Mouse (Mus musculus) embryonic facial prominence, embryonic 13.5 days (tissue): Measurements from ENCODE around the gene Zfp93. TPM values are rescaled to one million over a fixed set of nuclear protein-coding genes. Genes with fewer than 3 reads are reported as not detected.

Experiments
- ATAC-seq: fragments of 200-750 bp; cut with Nextera tagmentation; 2 replicates; pipeline ENCODE4 v1.8.0; 2017; ENCODE audit warnings: low read depth; ENCODE audit not compliant: insufficient number of reproducible peaks, insufficient read depth, low FRiP score, low TSS enrichment
- H3K27ac ChIP-seq: fragments of 300-500 bp; sonication (generic); 2 replicates; pipeline ENCODE4 v1.5.1; 2015; ENCODE audit warnings: moderate library complexity, mild to moderate bottlenecking, inconsistent platforms
- H3K27me3 ChIP-seq: fragments of 300-500 bp; sonication (generic); 2 replicates; pipeline ENCODE4 v1.6.1; 2015; ENCODE audit warnings: mild to moderate bottlenecking, inconsistent platforms
- H3K36me3 ChIP-seq: fragments of 300-500 bp; sonication (generic); 2 replicates; pipeline ENCODE4 v1.6.1; 2015; ENCODE audit warnings: mild to moderate bottlenecking, inconsistent platforms
- H3K4me1 ChIP-seq: fragments of 300-500 bp; sonication (generic); 2 replicates; pipeline ENCODE4 v1.6.1; 2015; ENCODE audit warnings: inconsistent platforms
- H3K4me2 ChIP-seq: fragments of 300-500 bp; sonication (generic); 2 replicates; pipeline ENCODE4 v1.6.1; 2015; ENCODE audit warnings: moderate library complexity, mild to moderate bottlenecking, inconsistent platforms
- H3K4me3 ChIP-seq: fragments of 300-500 bp; sonication (generic); 2 replicates; pipeline ENCODE4 v1.5.1; 2015; ENCODE audit warnings: mild to moderate bottlenecking, inconsistent platforms
- H3K9ac ChIP-seq: fragments of 300-500 bp; sonication (generic); 2 replicates; pipeline ENCODE4 v1.6.1; 2015; ENCODE audit warnings: mild to moderate bottlenecking, inconsistent platforms
- H3K9me3 ChIP-seq: fragments of 300-500 bp; sonication (generic); 2 replicates; pipeline ENCODE4 v1.6.1; 2016; ENCODE audit warnings: inconsistent platforms
- WGBS: fragments of 180-500 bp; shearing (Covaris S2); methylation state at CpG from one replicate; pipeline ENCODE4 v1.1.7; 2015; ENCODE audit warnings: mixed read lengths; 5-methylcytosine and 5-hydroxymethylcytosine counted together
- polyA plus RNA-seq: library from polyadenylated mRNA; unstranded; fragments of >200 nt; fragmentation: Nextera tagmentation; extraction: Ambion mirVana; gene quantifications from 2 replicates; pipeline ENCODE4 v1.2.1, GENCODE M21; 2015

Gene Zfp93
- 10.7 and 10.8 TPM in 2 replicates for polyA plus RNA-seq

GRCm38 (mm10) chr7:24270288-24270672 lies at the start of gene Zfp93:
Gene Zfp93, plus strand, starts transcription at chr7:24270420.
- peak; percentile 88 for ATAC-seq
- peak within 1 kb of the TSS; percentile 76 for H3K4me2 ChIP-seq
- no peaks in the 10 kb centered on the region for H3K9me3 ChIP-seq
- WGBS: 0% methylated on average over 12 of the region's 12 CpGs
- H3K4me3 ChIP-seq: peak within 1 kb of the TSS; percentile 71
- peaks cover 4% of the 10 kb centered on the region for H3K4me1 ChIP-seq
- H3K9ac ChIP-seq: peak within 1 kb of the TSS; percentile 85
- H3K36me3 ChIP-seq: peaks cover 28% of the 10 kb centered on the region
- peak within 1 kb of the TSS; percentile 78 for H3K27ac ChIP-seq
- H3K27me3 ChIP-seq: no peaks in the 10 kb centered on the region

- Histone ChIP-seq H3K4me3 (peak within 1 kb of the TSS; percentile 81), H3K9ac (peak within 1 kb of the TSS; percentile 84), H3K27ac (no peak within 1 kb of the TSS), H3K4me1 (peaks cover 7% of the 10 kb centered on the region), H3K27me3 (no peaks in the 10 kb centered on the region; the same call in 1 of the 2 replicates), H3K36me3 (peaks cover 24% of the 10 kb centered on the region), H3K4me2 (peak within 1 kb of the TSS; percentile 73), H3K9me3 (no peaks in the 10 kb centered on the region)
- 4% methylated on average over 28 of the region's 28 CpGs for WGBS
- ATAC-seq: peak; percentile 67; the same call in 1 of the 2 replicates
Measured at GRCm38 (mm10) chr7:24237040-24237791, 33.0 kb upstream of the Zfp93 start, which contains the start of gene Zfp109. Gene Zfp109, minus strand, starts transcription at chr7:24237560.

- no peak for ATAC-seq
- Histone ChIP-seq H3K9me3 (no peaks in the 10 kb centered on the region), H3K27me3 (no peaks in the 10 kb centered on the region), H3K4me1 (peaks cover 17% of the 10 kb centered on the region), H3K36me3 (0 out of 2 replicates have a peak, but pooled peaks cover 5% of the 10 kb centered on the region), H3K27ac (no peak overlapping the region), H3K4me2 (peak overlapping the region; percentile 70), H3K4me3 (peak overlapping the region; percentile 61), H3K9ac (peak overlapping the region; percentile 44; the same call in 1 of the 2 replicates)
- 60% methylated on average over 9 of the region's 9 CpGs for WGBS
Measured at GRCm38 (mm10) chr7:24253779-24254615, 16.2 kb upstream of the Zfp93 start.

GRCm38 (mm10) chr7:24254633-24255474 lies 15.4 kb upstream of the Zfp93 start, which contains the start of gene Zfp108:
Gene Zfp108, plus strand, starts transcription at chr7:24254794.
- Histone ChIP-seq H3K4me3 (peak within 1 kb of the TSS; percentile 61), H3K4me2 (peak within 1 kb of the TSS; percentile 70), H3K27me3 (no peaks in the 10 kb centered on the region), H3K4me1 (peaks cover 17% of the 10 kb centered on the region), H3K27ac (peak within 1 kb of the TSS; percentile 60), H3K9ac (peak within 1 kb of the TSS; percentile 84), H3K9me3 (no peaks in the 10 kb centered on the region), H3K36me3 (peaks cover 9% of the 10 kb centered on the region)
- 18% methylated on average over 21 of the region's 21 CpGs for WGBS
- ATAC-seq: peak; percentile 84

- H3K4me2 ChIP-seq: no peak overlapping the region
- peaks cover 13% of the 10 kb centered on the region for H3K4me1 ChIP-seq
- no peaks in the 10 kb centered on the region for H3K27me3 ChIP-seq
- H3K9me3 ChIP-seq: no peaks in the 10 kb centered on the region
- WGBS: 92% methylated on average over 13 of the region's 13 CpGs
- no peak overlapping the region for H3K9ac ChIP-seq
- no peak overlapping the region for H3K27ac ChIP-seq
- ATAC-seq: no peak
- peaks cover 35% of the 10 kb centered on the region for H3K36me3 ChIP-seq
- no peak overlapping the region for H3K4me3 ChIP-seq
Measured at GRCm38 (mm10) chr7:24259306-24259999, 10.8 kb upstream of the Zfp93 start.

GRCm38 (mm10) chr7:24260000-24260312 lies 10.3 kb upstream of the Zfp93 start:
- no peak overlapping the region for H3K27ac ChIP-seq
- peaks cover 35% of the 10 kb centered on the region for H3K36me3 ChIP-seq
- no peak for ATAC-seq
- no peak overlapping the region for H3K4me3 ChIP-seq
- no peaks in the 10 kb centered on the region for H3K27me3 ChIP-seq
- H3K4me1 ChIP-seq: peaks cover 11% of the 10 kb centered on the region
- WGBS: 92% methylated on average over 4 of the region's 4 CpGs
- no peak overlapping the region for H3K4me2 ChIP-seq
- no peak overlapping the region for H3K9ac ChIP-seq
- no peaks in the 10 kb centered on the region for H3K9me3 ChIP-seq

GRCm38 (mm10) chr7:24268176-24269155 lies 1.8 kb upstream of the Zfp93 start:
- WGBS: 69% methylated on average over 24 of the region's 24 CpGs
- no peaks in the 10 kb centered on the region for H3K27me3 ChIP-seq
- no peak overlapping the region for H3K27ac ChIP-seq
- H3K4me1 ChIP-seq: peaks cover 4% of the 10 kb centered on the region
- no peak overlapping the region for H3K4me3 ChIP-seq
- H3K4me2 ChIP-seq: no peak overlapping the region
- no peak for ATAC-seq
- H3K9me3 ChIP-seq: no peaks in the 10 kb centered on the region
- H3K9ac ChIP-seq: no peak overlapping the region
- H3K36me3 ChIP-seq: peaks cover 10% of the 10 kb centered on the region

GRCm38 (mm10) chr7:24269256-24269655 lies 964 bp upstream of the Zfp93 start:
- H3K4me1 ChIP-seq: peaks cover 4% of the 10 kb centered on the region
- H3K36me3 ChIP-seq: peaks cover 18% of the 10 kb centered on the region
- 80% methylated on average over 3 of the region's 3 CpGs for WGBS
- H3K4me3 ChIP-seq: no peak overlapping the region; the same call in 1 of the 2 replicates
- H3K4me2 ChIP-seq: peak overlapping the region; percentile 76; the same call in 1 of the 2 replicates
- H3K27ac ChIP-seq: no peak overlapping the region
- no peak for ATAC-seq
- no peaks in the 10 kb centered on the region for H3K27me3 ChIP-seq
- no peak overlapping the region for H3K9ac ChIP-seq
- H3K9me3 ChIP-seq: no peaks in the 10 kb centered on the region

GRCm38 (mm10) chr7:24269667-24270287 lies 443 bp upstream of the Zfp93 start:
- Histone ChIP-seq H3K9me3 (no peaks in the 10 kb centered on the region), H3K36me3 (peaks cover 23% of the 10 kb centered on the region), H3K9ac (peak overlapping the region; percentile 85), H3K27ac (no peak overlapping the region), H3K4me3 (peak overlapping the region; percentile 71), H3K27me3 (no peaks in the 10 kb centered on the region), H3K4me1 (peaks cover 4% of the 10 kb centered on the region), H3K4me2 (peak overlapping the region; percentile 76)
- 30% methylated on average over 7 of the region's 7 CpGs for WGBS
- ATAC-seq: peak; percentile 17; the same call in 1 of the 2 replicates
